Mouse (Mus musculus): ENCODE data around the gene Nxnl1. TPM values are rescaled to one million over a fixed set of nuclear protein-coding genes. Genes with fewer than 3 reads are reported as not detected.
A peak's percentile ranks its signal among the peaks of the same experiment; 100 is the strongest.
"Not testable (repeated sequence)": the region's sequence is repeated elsewhere in the genome, so short reads cannot be mapped to it uniquely, and the experiment has no call there.

Nxnl1 gene
- total and polyA plus RNA-seq, 3 experiments: not detected

- ATAC-seq (ENCODE audit: extremely low read depth, insufficient number of reproducible peaks, low FRiP score, poor library complexity, severe bottlenecking) (no peak), DNase-seq (ENCODE audit: low spot score) (no peak)
- Histone ChIP-seq H3K4me3 (ENCODE audit: low read depth, low read length) (no peak overlapping the region), H3K27me3 (ENCODE audit: insufficient read depth, low read length) (peaks cover 39% of the 10 kb centered on the region), H3K9me3 (replicated peaks) (no peaks in the 10 kb centered on the region), H3K36me3 (replicated peaks) (no peaks in the 10 kb centered on the region), H3K4me1 (ENCODE audit: insufficient read depth, low read depth, low read length) (peaks cover 7% of the 10 kb centered on the region)
- TF ChIP-seq GATA2 (IDR thresholded peaks at IDR 0.05; ENCODE audit: borderline replicate concordance, low read depth, low read length) (no peak), POLR2AphosphoS5 (IDR thresholded peaks at IDR 0.05; ENCODE audit: insufficient replicate concordance, low read depth, low read length) (no peak), GATA1 (IDR thresholded peaks at IDR 0.05; ENCODE audit: borderline replicate concordance, low read length) (no peak), TAL1 (conservative IDR thresholded peaks at IDR 0.05; ENCODE audit: low read depth, low read length) (no peak), CTCF (IDR thresholded peaks at IDR 0.05; ENCODE audit: low read depth, low read length) (no peak)
Observed at GRCm38 (mm10) chr8:71528362-71529073, 37.9 kb downstream of the Nxnl1 start.

- H3K36me3 ChIP-seq (replicated peaks): no peaks in the 10 kb centered on the region
- peaks cover 7% of the 10 kb centered on the region for H3K4me1 ChIP-seq (ENCODE audit: insufficient read depth, low read depth, low read length)
- H3K4me3 ChIP-seq (ENCODE audit: low read depth, low read length): no peak overlapping the region
- peaks cover 48% of the 10 kb centered on the region for H3K27me3 ChIP-seq (ENCODE audit: insufficient read depth, low read length)
- DNase-seq (ENCODE audit: low spot score) (no peak), ATAC-seq (ENCODE audit: extremely low read depth, insufficient number of reproducible peaks, low FRiP score, poor library complexity, severe bottlenecking) (no peak)
- H3K9me3 ChIP-seq (replicated peaks): no peaks in the 10 kb centered on the region
- no peak for TF ChIP-seq GATA2 (IDR thresholded peaks at IDR 0.05; ENCODE audit: borderline replicate concordance, low read depth, low read length)
Observed at GRCm38 (mm10) chr8:71527162-71527870, 39.1 kb downstream of the Nxnl1 start.

GRCm38 (mm10) chr8:71526272-71526671 is 40.1 kb downstream of the Nxnl1 start:
- TF ChIP-seq CTCF (IDR thresholded peaks at IDR 0.05; ENCODE audit: low read depth, low read length): no peak
- H3K4me1 ChIP-seq (ENCODE audit: insufficient read depth, low read depth, low read length): peaks cover 12% of the 10 kb centered on the region
- ATAC-seq (ENCODE audit: extremely low read depth, insufficient number of reproducible peaks, low FRiP score, poor library complexity, severe bottlenecking): no peak

GRCm38 (mm10) chr8:71525226-71526050 is 41.0 kb downstream of the Nxnl1 start, which contains the start of gene Ccdc194:
Ccdc194 (minus strand) TSS chr8:71525711.
- H3K36me3 ChIP-seq (replicated peaks): no peaks in the 10 kb centered on the region
- peaks cover 13% of the 10 kb centered on the region for H3K4me1 ChIP-seq (ENCODE audit: insufficient read depth, low read depth, low read length)
- peaks cover 57% of the 10 kb centered on the region for H3K27me3 ChIP-seq (ENCODE audit: insufficient read depth, low read length)
- ATAC-seq (ENCODE audit: extremely low read depth, insufficient number of reproducible peaks, low FRiP score, poor library complexity, severe bottlenecking) (no peak), DNase-seq (ENCODE audit: low spot score) (no peak)
- TF ChIP-seq POLR2AphosphoS5 (IDR thresholded peaks at IDR 0.05; ENCODE audit: insufficient replicate concordance, low read depth, low read length) (no peak), CTCF (IDR thresholded peaks at IDR 0.05; ENCODE audit: low read depth, low read length) (no peak), GATA1 (IDR thresholded peaks at IDR 0.05; ENCODE audit: borderline replicate concordance, low read length) (no peak), GATA2 (IDR thresholded peaks at IDR 0.05; ENCODE audit: borderline replicate concordance, low read depth, low read length) (no peak), TAL1 (conservative IDR thresholded peaks at IDR 0.05; ENCODE audit: low read depth, low read length) (no peak)
- no peaks in the 10 kb centered on the region for H3K9me3 ChIP-seq (replicated peaks)
- no peak within 1 kb of the TSS for H3K4me3 ChIP-seq (ENCODE audit: low read depth, low read length)

More at GRCm38 (mm10) chr8:71526272-71526671, 40.1 kb downstream of the Nxnl1 start:
- Histone ChIP-seq H3K36me3 (replicated peaks) (no peaks in the 10 kb centered on the region), H3K27me3 (ENCODE audit: insufficient read depth, low read length) (peaks cover 50% of the 10 kb centered on the region), H3K4me3 (ENCODE audit: low read depth, low read length) (no peak overlapping the region), H3K9me3 (replicated peaks) (no peaks in the 10 kb centered on the region)
- DNase-seq (ENCODE audit: low spot score): no peak

GRCm38 (mm10) chr8:71521634-71522033 is 44.8 kb downstream of the Nxnl1 start:
- H3K4me3 ChIP-seq (ENCODE audit: low read depth, low read length): no peak overlapping the region; the same call in 1 of the 2 replicates
- H3K9me3 ChIP-seq (replicated peaks): no peaks in the 10 kb centered on the region
- peak; percentile 78 for DNase-seq (ENCODE audit: low spot score)
- no peak for TF ChIP-seq GATA1 (IDR thresholded peaks at IDR 0.05; ENCODE audit: borderline replicate concordance, low read length)
- peak; percentile 87 for TF ChIP-seq CTCF (IDR thresholded peaks at IDR 0.05; ENCODE audit: low read depth, low read length)
- no peaks in the 10 kb centered on the region for H3K36me3 ChIP-seq (replicated peaks)
- ATAC-seq (ENCODE audit: extremely low read depth, insufficient number of reproducible peaks, low FRiP score, poor library complexity, severe bottlenecking): peak; percentile 45
- H3K27me3 ChIP-seq (ENCODE audit: insufficient read depth, low read length): peaks cover 51% of the 10 kb centered on the region
- H3K4me1 ChIP-seq (ENCODE audit: insufficient read depth, low read depth, low read length): peaks cover 9% of the 10 kb centered on the region

- not testable (repeated sequence) for H3K9me3 ChIP-seq (replicated peaks); ATAC-seq (ENCODE audit: extremely low read depth, insufficient number of reproducible peaks, low FRiP score, poor library complexity, severe bottlenecking); H3K4me3 ChIP-seq (ENCODE audit: low read depth, low read length); H3K4me1 ChIP-seq (ENCODE audit: insufficient read depth, low read depth, low read length); DNase-seq (ENCODE audit: low spot score); H3K36me3 ChIP-seq (replicated peaks)
- H3K27me3 ChIP-seq (ENCODE audit: insufficient read depth, low read length): peaks cover 35% of the 10 kb centered on the region
Observed at GRCm38 (mm10) chr8:71519037-71519825, 47.2 kb downstream of the Nxnl1 start.
